Mouse (Mus musculus) limb, embryonic 13.5 days (tissue): Measurements from ENCODE around the gene Aunip. TPM values are rescaled to one million over a fixed set of nuclear protein-coding genes. Genes with fewer than 3 reads are reported as not detected.
A peak's percentile ranks its signal among the peaks of the same experiment; 100 is the strongest.

Experiments used
- ATAC-seq: fragments of 200-750 bp; cut with Nextera tagmentation; 2 replicates; pipeline ENCODE4 v1.8.0; 2017; ENCODE audit warnings: low read depth, moderate number of reproducible peaks, moderate TSS enrichment; ENCODE audit not compliant: low FRiP score
- H3K27ac ChIP-seq: fragments of 300-500 bp; sonication (generic); 2 replicates; pipeline ENCODE4 v1.5.1; 2015; ENCODE audit warnings: inconsistent platforms, mild to moderate bottlenecking, moderate library complexity
- H3K27me3 ChIP-seq: fragments of 300-500 bp; sonication (generic); 2 replicates; pipeline ENCODE4 v1.6.1; 2015; ENCODE audit warnings: mild to moderate bottlenecking, inconsistent platforms
- H3K36me3 ChIP-seq: fragments of 300-500 bp; sonication (generic); 2 replicates; pipeline ENCODE4 v1.6.1; 2015; ENCODE audit warnings: inconsistent platforms, mild to moderate bottlenecking, moderate library complexity
- H3K4me1 ChIP-seq: fragments of 300-500 bp; sonication (generic); 2 replicates; pipeline ENCODE4 v1.6.1; 2015; ENCODE audit warnings: inconsistent platforms
- H3K4me2 ChIP-seq: fragments of 300-500 bp; sonication (generic); replicated peaks from 2 replicates; pipeline ENCODE4 v1.6.1; 2015; ENCODE audit warnings: inconsistent platforms, mild to moderate bottlenecking, moderate library complexity
- H3K4me3 ChIP-seq: fragments of 300-500 bp; sonication (generic); 2 replicates; pipeline ENCODE4 v1.5.1; 2015; ENCODE audit warnings: moderate library complexity, mild to moderate bottlenecking, inconsistent platforms
- H3K9ac ChIP-seq: fragments of 300-500 bp; sonication (generic); 2 replicates; pipeline ENCODE4 v1.6.1; 2015; ENCODE audit warnings: mild to moderate bottlenecking, inconsistent platforms
- H3K9me3 ChIP-seq: fragments of 300-500 bp; sonication (generic); 2 replicates; pipeline ENCODE4 v1.6.1; 2016; ENCODE audit warnings: inconsistent platforms
- WGBS: fragments of 180-500 bp; shearing (Covaris S2); methylation state at CpG from one replicate; pipeline ENCODE4 v1.1.7; 2015; 5-methylcytosine and 5-hydroxymethylcytosine counted together
- polyA plus RNA-seq: library from polyadenylated mRNA; unstranded; fragments of >200 nt; fragmentation: Nextera tagmentation; extraction: Ambion mirVana; gene quantifications from 2 replicates; pipeline ENCODE4 v1.2.1, GENCODE M21; 2015

Gene Aunip
- polyA plus RNA-seq, 1 experiment from 2014 or later: 10.6 TPM

DNA sequence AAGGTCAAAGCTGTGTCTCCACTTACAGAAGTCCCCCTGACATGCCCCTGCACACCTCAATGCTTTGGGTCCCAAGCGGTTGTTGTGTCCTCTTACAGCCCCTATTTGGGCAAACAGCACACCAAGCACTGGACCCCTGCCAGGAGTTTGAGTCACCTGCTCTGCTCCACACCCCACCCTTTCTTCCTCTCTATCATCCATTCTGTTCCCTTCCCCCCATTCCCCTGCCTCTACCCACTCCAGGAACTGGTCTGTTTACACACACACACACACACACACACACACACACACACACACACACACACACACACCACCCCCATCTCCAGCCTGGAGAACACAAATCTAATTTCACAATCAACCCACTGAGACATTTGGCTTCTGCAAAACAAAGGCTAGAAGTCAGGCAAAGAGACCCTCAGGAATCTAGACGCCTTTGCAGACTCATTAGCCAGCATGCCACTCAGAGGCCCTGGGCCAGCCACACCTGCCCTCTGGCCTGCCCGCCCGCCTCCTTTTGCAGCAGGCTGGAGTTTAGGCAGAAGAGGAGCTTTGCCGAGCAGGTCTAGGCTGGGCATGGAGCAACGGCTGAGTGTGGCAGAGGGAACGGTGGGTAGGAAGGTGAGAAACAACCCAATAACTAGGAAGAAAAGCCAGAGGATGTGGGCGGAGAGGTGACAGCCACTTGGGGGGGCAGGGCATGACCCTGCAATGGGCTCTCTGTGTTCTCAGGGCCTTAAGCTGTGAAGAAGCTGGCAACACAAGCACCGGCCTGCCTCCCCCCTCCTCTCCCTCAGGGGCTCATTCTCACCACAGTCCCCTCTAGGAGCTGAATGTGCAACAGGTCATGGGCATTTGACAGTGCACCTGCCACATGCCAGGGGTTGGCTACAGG lies 36.3 kb downstream of the Aunip start:
- H3K4me3 ChIP-seq: no peak overlapping the region
- WGBS: 59% methylated on average over 9 of the region's 9 CpGs
- peaks cover 12% of the 10 kb centered on the region for H3K9me3 ChIP-seq
- H3K27ac ChIP-seq: no peak overlapping the region
- no peak overlapping the region for H3K4me2 ChIP-seq
- peak overlapping the region; percentile 35; the same call in 1 of the 2 replicates for H3K9ac ChIP-seq
- ATAC-seq: no peak
- peaks cover 29% of the 10 kb centered on the region for H3K4me1 ChIP-seq
- H3K36me3 ChIP-seq: peaks cover 85% of the 10 kb centered on the region
- no peaks in the 10 kb centered on the region for H3K27me3 ChIP-seq

DNA sequence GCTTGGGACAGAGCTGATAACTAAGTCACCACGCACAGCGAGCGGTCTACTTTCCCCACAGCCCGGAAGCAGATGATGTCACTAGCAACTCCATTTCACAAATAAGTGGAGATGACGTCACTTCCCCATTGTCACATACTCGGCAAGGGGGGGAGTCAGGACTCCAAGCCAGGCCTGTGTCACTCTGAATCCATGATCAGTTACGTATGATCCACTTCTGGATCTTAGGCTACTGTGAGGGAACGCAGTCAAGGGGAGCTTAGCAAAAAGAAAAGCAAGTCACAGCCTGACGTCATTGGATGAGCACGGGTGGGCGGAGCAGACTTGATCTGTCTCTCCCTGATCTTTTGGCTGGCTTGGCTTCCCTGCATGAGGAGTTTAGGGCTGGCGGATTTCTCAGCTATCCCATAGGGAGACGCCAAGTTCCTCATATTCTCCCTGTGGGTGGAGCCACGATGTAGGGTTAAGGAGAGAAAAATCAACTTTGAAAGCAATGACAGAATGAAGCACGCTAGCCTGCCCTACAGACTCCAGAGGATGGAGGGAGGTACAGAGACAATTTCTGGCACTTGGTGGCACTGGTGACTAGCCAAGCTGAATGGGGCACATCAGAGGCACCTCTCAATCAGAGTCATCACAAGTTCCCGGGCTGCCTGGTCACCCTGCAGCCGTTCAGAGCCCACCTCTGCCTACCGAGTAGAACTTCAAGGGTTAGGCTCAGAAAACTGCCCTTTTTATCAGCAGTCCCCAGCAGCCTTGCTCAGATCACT lies 37.6 kb downstream of the Aunip start:
- peaks cover 74% of the 10 kb centered on the region for H3K36me3 ChIP-seq
- H3K27me3 ChIP-seq: no peaks in the 10 kb centered on the region
- no peak overlapping the region for H3K4me2 ChIP-seq
- H3K4me3 ChIP-seq: no peak overlapping the region
- H3K4me1 ChIP-seq: peaks cover 34% of the 10 kb centered on the region
- H3K9ac ChIP-seq: peak overlapping the region; percentile 35; the same call in 1 of the 2 replicates
- H3K27ac ChIP-seq: no peak overlapping the region
- WGBS: 71% methylated on average over 18 of the region's 18 CpGs
- ATAC-seq: no peak
- peaks cover 12% of the 10 kb centered on the region for H3K9me3 ChIP-seq

DNA sequence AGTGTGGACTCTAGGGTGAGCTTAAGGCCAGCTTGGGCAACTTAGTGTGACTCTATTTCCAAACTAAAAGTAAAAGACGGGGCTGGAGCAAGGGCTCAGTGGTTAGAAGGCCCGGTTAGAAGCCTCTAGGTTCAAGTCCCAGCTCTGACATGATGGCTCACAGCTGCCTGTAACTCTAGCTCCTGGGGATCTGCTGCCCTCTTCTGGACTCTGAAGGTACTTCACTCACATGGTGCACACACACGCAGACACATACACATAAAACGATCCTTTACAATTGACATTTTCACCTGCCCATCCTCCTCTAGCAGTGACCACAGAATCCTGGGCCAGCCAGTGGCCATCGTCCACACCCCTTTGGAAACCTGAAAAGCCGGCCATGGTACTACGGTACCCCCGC lies 39.1 kb downstream of the Aunip start:
- 96% methylated on average over 8 of the region's 8 CpGs for WGBS

DNA sequence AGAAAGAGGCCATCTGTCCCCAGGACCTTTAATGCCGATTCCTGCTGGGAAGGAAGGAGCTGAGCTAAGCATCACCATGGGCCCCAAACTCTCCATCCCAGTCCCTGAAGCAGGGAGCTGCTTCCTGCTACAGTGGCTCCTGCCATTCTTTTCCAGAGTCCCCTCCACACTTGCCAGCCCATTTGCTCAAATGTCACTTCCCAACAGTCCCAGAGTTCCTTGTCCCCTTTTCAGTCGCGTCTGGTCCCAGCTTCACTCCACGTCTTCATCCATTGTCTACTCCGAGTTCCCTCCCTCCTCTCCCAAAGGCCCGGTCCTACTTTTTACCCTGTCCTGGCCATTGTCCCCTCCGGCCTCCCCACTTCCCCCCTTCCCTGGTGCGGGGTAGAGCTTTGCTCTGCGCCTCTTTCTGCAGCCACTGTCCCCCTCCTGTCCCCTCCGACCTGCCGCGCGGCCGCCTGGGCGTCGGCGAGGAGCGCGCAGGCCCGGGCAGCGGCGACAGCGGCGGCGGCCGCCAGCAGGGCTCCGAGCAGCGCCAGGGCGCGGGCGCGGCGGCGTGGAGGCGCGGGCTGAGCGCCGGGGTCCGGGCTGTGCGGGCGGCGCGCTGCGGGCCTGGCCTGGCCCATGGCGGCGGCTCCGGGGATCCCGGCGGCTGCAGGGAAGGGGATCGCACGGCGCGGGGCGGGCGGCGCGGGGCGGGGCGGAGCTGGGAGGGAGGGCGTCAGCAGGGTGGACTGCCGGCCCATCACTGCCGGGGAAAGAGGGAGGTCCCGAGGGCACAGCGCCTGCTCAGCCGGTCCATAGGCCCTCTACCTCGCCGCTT lies 40.9 kb downstream of the Aunip start, which contains the start of gene Selenon:
Gene Selenon (minus strand): TSS at position 673 of the 823 bp plus-strand sequence.
- H3K9me3 ChIP-seq: peaks cover 12% of the 10 kb centered on the region
- no peaks in the 10 kb centered on the region for H3K27me3 ChIP-seq
- peaks cover 42% of the 10 kb centered on the region for H3K36me3 ChIP-seq
- peak within 1 kb of the TSS; percentile 96 for H3K9ac ChIP-seq
- H3K4me2 ChIP-seq: peak within 1 kb of the TSS; percentile 76
- peaks cover 34% of the 10 kb centered on the region for H3K4me1 ChIP-seq
- peak within 1 kb of the TSS; percentile 67 for H3K27ac ChIP-seq
- peak within 1 kb of the TSS; percentile 77 for H3K4me3 ChIP-seq
- ATAC-seq: peak; percentile 88
- 1% methylated on average over 41 of the region's 67 CpGs for WGBS

More for the DNA sequence above, 39.1 kb downstream of the Aunip start:
- H3K36me3 ChIP-seq: peaks cover 60% of the 10 kb centered on the region
- no peak overlapping the region for H3K4me3 ChIP-seq
- H3K27ac ChIP-seq: no peak overlapping the region
- H3K4me1 ChIP-seq: peaks cover 34% of the 10 kb centered on the region
- no peak for ATAC-seq
- H3K9ac ChIP-seq: no peak overlapping the region
- no peak overlapping the region for H3K4me2 ChIP-seq
- peaks cover 12% of the 10 kb centered on the region for H3K9me3 ChIP-seq
- no peaks in the 10 kb centered on the region for H3K27me3 ChIP-seq

DNA sequence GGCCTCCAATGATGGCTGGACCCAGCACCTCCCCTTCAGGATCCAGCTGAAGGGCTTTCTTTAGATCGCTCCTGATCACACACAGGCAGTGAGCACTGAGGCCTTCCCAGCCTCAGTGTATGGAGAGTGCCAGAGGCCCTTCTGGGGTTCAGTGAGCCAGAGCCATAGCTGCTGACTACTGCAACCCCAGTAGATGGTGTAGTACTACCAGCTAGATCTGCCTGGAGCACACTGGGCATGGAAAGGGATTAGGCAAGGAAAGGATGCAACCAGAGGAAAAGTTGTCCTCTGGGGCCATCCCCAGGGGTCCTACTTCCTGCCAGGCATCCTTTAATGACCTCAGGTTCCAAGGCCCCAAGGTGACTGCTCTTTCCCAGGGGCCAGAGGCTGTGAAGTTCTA lies 42.8 kb downstream of the Aunip start:
- Histone ChIP-seq H3K4me2 (no peak overlapping the region), H3K36me3 (peaks cover 23% of the 10 kb centered on the region), H3K4me1 (peaks cover 31% of the 10 kb centered on the region), H3K9me3 (peaks cover 12% of the 10 kb centered on the region), H3K9ac (no peak overlapping the region), H3K27ac (no peak overlapping the region), H3K27me3 (no peaks in the 10 kb centered on the region), H3K4me3 (no peak overlapping the region)
- no peak for ATAC-seq
- WGBS: 79% methylated on average over 1 of the region's 1 CpGs

- no peak overlapping the region for H3K9ac ChIP-seq
- H3K36me3 ChIP-seq: no peaks in the 10 kb centered on the region
- ATAC-seq: no peak
- H3K4me3 ChIP-seq: no peak overlapping the region
- no peak overlapping the region for H3K4me2 ChIP-seq
- H3K27me3 ChIP-seq: no peaks in the 10 kb centered on the region
- no peaks in the 10 kb centered on the region for H3K9me3 ChIP-seq
- WGBS: 73% methylated on average over 8 of the region's 8 CpGs
- H3K4me1 ChIP-seq: peaks cover 26% of the 10 kb centered on the region
- no peak overlapping the region for H3K27ac ChIP-seq
These were observed 45.3 kb downstream of the Aunip start for GRCm38 (mm10) chr4:134555956-134556580.

- no peak for ATAC-seq
These were observed 46.9 kb downstream of the Aunip start for GRCm38 (mm10) chr4:134557626-134558249.

GRCm38 (mm10) chr4:134558570-134559113 lies 47.8 kb downstream of the Aunip start:
- Histone ChIP-seq H3K4me1 (peaks cover 17% of the 10 kb centered on the region), H3K4me3 (no peak overlapping the region)

More at GRCm38 (mm10) chr4:134557626-134558249, 46.9 kb downstream of the Aunip start:
- Histone ChIP-seq H3K9me3 (no peaks in the 10 kb centered on the region), H3K4me2 (peak overlapping the region; percentile 27; the same call in 1 of the 2 replicates), H3K4me1 (peaks cover 17% of the 10 kb centered on the region), H3K27ac (peak overlapping the region; percentile 58; the same call in 1 of the 2 replicates), H3K4me3 (no peak overlapping the region), H3K9ac (peak overlapping the region; percentile 48; the same call in 1 of the 2 replicates), H3K27me3 (no peaks in the 10 kb centered on the region), H3K36me3 (no peaks in the 10 kb centered on the region)
- 9% methylated on average over 16 of the region's 16 CpGs for WGBS

DNA sequence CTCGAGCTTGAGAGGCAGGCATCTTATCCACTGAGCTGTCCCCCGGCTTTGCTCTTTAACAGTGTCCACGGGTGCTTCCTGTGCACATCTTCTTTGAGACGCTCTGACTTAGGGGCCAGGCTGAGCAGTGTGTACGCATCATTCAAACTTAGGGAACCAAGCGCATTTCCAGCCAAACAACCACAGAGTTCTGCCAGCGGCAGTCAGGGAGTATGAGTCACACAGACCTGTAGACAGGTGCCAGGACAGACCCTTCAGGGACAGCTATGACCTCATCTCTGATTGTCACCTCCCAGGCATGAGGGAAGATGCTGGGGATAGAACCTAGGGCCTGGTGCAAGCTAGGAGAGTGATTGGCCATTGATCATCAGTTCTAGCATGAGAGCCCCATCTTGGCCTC lies 48.4 kb downstream of the Aunip start:
- Histone ChIP-seq H3K36me3 (no peaks in the 10 kb centered on the region), H3K27ac (no peak overlapping the region), H3K9ac (no peak overlapping the region), H3K4me3 (no peak overlapping the region), H3K9me3 (no peaks in the 10 kb centered on the region), H3K4me2 (no peak overlapping the region), H3K4me1 (peaks cover 17% of the 10 kb centered on the region), H3K27me3 (no peaks in the 10 kb centered on the region)
- ATAC-seq: no peak
- WGBS: 73% methylated on average over 7 of the region's 7 CpGs

More at GRCm38 (mm10) chr4:134558570-134559113, 47.8 kb downstream of the Aunip start:
- Histone ChIP-seq H3K27ac (0 out of 2 replicates have a peak overlapping the region, but pooled peaks have one; percentile 48), H3K9me3 (no peaks in the 10 kb centered on the region), H3K9ac (peak overlapping the region; percentile 50; the same call in 1 of the 2 replicates), H3K27me3 (no peaks in the 10 kb centered on the region), H3K4me2 (no peak overlapping the region), H3K36me3 (no peaks in the 10 kb centered on the region)
- WGBS: 18% methylated on average over 9 of the region's 9 CpGs
- no peak for ATAC-seq

- Histone ChIP-seq H3K4me2 (no peak overlapping the region), H3K4me1 (peaks cover 17% of the 10 kb centered on the region), H3K4me3 (no peak overlapping the region), H3K9me3 (0 out of 2 replicates have a peak, but pooled peaks cover 3% of the 10 kb centered on the region), H3K9ac (no peak overlapping the region), H3K27ac (no peak overlapping the region), H3K27me3 (no peaks in the 10 kb centered on the region), H3K36me3 (peaks cover 9% of the 10 kb centered on the region)
- 89% methylated on average over 8 of the region's 8 CpGs for WGBS
- no peak for ATAC-seq
These were observed 49.9 kb downstream of the Aunip start for GRCm38 (mm10) chr4:134560699-134561098.
